Mouse (Mus musculus): ENCODE measurements around the gene Cfap52. TPM values are rescaled to one million over a fixed set of nuclear protein-coding genes. Genes with fewer than 3 reads are reported as not detected.

Cfap52 gene
- polyA plus RNA-seq, 1 experiment, result not detected

DNA sequence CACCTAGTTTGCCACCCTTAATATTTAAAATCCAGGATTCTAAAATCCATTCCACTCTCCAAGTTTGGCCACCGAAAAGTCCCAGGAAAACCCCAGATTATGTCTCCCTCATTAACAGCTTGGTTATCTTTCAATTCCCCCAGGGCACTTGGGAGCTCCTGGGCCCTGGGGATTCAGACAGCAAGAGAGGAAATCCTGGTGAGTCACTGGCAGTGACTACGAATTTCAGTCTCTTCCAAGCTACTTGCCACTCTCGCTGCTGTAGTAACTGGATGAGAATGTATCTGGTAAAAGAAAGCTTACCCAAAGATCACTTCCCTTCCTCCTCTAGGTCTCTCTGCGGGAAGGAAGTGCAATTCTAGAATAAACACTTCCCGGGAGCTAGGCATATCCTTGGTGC lies 45.9 kb downstream of the Cfap52 start:
- Histone ChIP-seq H3K27ac (ENCODE audit: insufficient read depth, low read length) (no peak overlapping the region), H3K4me1 (ENCODE audit: control insufficient read depth, insufficient read depth, low read length) (peaks cover 2% of the 10 kb centered on the region), H3K4me3 (ENCODE audit: insufficient read depth, low read length) (no peak overlapping the region)
- TF ChIP-seq POLR2A (IDR thresholded peaks at IDR 0.05; ENCODE audit: low read depth, low read length) (no peak), CTCF (IDR thresholded peaks at IDR 0.05; ENCODE audit: borderline replicate concordance, insufficient read depth, low read length) (no peak)

DNA sequence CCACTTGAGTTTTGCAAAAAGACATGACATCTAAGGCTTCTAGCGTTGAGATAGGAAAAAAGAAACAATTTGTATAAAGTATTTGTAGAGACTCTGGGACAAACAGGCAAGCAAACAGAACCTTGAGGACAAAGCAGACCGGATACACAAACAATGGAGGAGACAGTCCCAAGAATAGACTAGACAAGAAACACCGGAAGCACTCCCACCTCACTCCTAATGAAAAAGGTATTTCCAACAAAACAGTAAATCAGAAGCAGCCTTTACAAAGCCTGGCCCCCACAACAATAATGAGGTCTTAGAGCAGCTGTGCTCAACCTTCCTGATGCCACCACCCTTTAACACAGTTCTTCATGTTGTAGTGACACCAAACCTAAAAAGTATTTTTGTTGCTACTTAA lies 48.3 kb downstream of the Cfap52 start:
- TF ChIP-seq CTCF (IDR thresholded peaks at IDR 0.05; ENCODE audit: borderline replicate concordance, insufficient read depth, low read length) (no peak), POLR2A (IDR thresholded peaks at IDR 0.05; ENCODE audit: low read depth, low read length) (no peak)
- Histone ChIP-seq H3K4me1 (ENCODE audit: control insufficient read depth, insufficient read depth, low read length) (peaks cover 2% of the 10 kb centered on the region), H3K4me3 (ENCODE audit: insufficient read depth, low read length) (no peak overlapping the region), H3K27ac (ENCODE audit: insufficient read depth, low read length) (no peak overlapping the region)

DNA sequence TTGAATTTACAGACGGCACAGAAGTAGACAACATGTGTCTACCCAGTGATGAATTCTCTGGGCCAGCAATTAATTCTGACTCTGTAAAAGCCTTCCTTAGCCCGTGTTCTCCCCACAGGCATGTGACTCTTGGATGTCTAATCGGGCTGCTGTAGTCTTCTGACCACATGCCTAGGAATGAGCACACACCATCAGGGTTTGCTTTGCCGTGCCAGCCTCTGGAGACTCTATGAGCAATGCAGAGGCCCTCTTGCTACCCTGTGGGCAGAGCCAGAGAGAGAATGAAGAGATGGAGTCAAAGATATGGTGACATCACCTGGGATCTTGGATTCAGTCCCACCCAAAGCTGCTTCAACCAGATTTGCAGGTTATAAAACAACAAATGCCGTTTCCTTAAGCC lies 54.4 kb downstream of the Cfap52 start:
- H3K4me3 ChIP-seq (ENCODE audit: insufficient read depth, low read length), result no peak overlapping the region
- H3K4me1 ChIP-seq (ENCODE audit: control insufficient read depth, insufficient read depth, low read length), result no peaks in the 10 kb centered on the region
- H3K27ac ChIP-seq (ENCODE audit: insufficient read depth, low read length), result no peak overlapping the region
- TF ChIP-seq POLR2A (IDR thresholded peaks at IDR 0.05; ENCODE audit: low read depth, low read length), result no peak
- TF ChIP-seq CTCF (IDR thresholded peaks at IDR 0.05; ENCODE audit: borderline replicate concordance, insufficient read depth, low read length), result no peak

DNA sequence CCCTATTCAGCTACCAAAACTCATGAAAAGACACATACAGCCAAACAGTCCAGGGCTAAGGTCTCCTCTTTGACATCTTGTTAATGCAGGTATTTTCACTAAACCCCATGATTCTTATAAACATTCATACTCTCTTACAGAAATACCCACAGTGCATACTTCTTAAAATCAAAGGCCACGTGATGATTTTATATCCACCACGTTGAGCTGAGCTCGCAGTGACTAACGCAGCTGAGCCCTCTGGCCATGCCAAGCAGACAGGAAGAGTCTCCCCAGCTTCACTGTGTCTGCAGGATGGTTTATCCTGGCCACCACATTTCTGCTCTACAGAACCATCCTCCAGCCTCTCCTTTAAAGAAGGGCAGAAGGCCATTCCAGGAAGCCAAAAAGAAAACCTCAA lies 61.7 kb downstream of the Cfap52 start:
- Histone ChIP-seq H3K27ac (ENCODE audit: insufficient read depth, low read length) (no peak overlapping the region), H3K4me3 (ENCODE audit: insufficient read depth, low read length) (no peak overlapping the region), H3K4me1 (ENCODE audit: control insufficient read depth, insufficient read depth, low read length) (no peaks in the 10 kb centered on the region)
- no peak for TF ChIP-seq POLR2A (IDR thresholded peaks at IDR 0.05; ENCODE audit: low read depth, low read length)
- no peak for TF ChIP-seq CTCF (IDR thresholded peaks at IDR 0.05; ENCODE audit: borderline replicate concordance, insufficient read depth, low read length)

- Histone ChIP-seq H3K27ac (ENCODE audit: insufficient read depth, low read length) (no peak overlapping the region), H3K4me3 (ENCODE audit: insufficient read depth, low read length) (no peak overlapping the region), H3K4me1 (ENCODE audit: control insufficient read depth, insufficient read depth, low read length) (peaks cover 5% of the 10 kb centered on the region; the same call in 1 of the 2 replicates)
- TF ChIP-seq POLR2A (IDR thresholded peaks at IDR 0.05; ENCODE audit: low read depth, low read length), result no peak
- peak; percentile 70; the same call in 1 of the 2 replicates for TF ChIP-seq CTCF (IDR thresholded peaks at IDR 0.05; ENCODE audit: borderline replicate concordance, insufficient read depth, low read length)
Measured at GRCm38 (mm10) chr11:67897064-67897560, 68.3 kb downstream of the Cfap52 start.

DNA sequence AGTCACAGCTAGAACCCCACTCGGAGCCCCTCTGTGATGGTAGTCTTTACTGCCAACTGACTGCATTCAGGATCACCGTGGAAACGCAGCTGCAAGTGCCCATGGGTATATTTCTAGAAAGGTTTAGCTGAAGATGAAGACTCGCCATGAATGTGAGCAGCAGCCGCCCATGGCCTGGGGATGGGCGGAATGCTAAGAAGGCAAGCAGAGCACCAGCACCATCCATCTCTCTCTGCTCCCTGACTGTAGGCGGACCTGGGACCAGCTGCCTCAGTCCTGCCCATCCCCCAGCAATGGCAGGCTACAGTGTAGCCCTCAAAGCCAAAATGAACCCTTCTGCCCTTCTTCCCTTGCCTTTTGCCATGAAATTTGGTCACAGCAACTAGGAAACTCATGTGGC lies 69.8 kb downstream of the Cfap52 start:
- Histone ChIP-seq H3K27ac (ENCODE audit: insufficient read depth, low read length) (no peak overlapping the region), H3K4me3 (ENCODE audit: insufficient read depth, low read length) (no peak overlapping the region), H3K4me1 (ENCODE audit: control insufficient read depth, insufficient read depth, low read length) (peaks cover 5% of the 10 kb centered on the region; the same call in 1 of the 2 replicates)
- TF ChIP-seq CTCF (IDR thresholded peaks at IDR 0.05; ENCODE audit: borderline replicate concordance, insufficient read depth, low read length) (no peak), POLR2A (IDR thresholded peaks at IDR 0.05; ENCODE audit: low read depth, low read length) (no peak)

DNA sequence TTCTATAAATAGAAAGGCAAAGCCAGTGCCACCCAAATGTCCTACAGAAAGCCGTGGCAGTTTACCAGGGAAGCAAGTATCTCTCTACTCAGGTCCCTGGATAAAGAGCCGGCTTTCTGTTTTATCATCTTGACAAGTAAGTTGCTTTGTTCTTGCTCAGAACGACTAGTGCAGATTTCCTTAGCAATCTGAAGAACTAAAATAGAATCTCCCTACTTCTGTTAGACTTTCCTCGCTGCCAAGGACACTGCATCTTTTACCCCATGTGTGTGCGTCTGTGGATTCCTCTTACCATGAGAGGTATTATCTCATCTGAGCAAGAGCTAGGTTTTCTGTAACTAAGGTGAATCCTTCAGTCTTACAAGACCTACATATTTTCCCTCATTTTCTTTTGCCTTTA lies 76.9 kb downstream of the Cfap52 start:
- TF ChIP-seq CTCF (IDR thresholded peaks at IDR 0.05; ENCODE audit: borderline replicate concordance, insufficient read depth, low read length) (no peak), POLR2A (IDR thresholded peaks at IDR 0.05; ENCODE audit: low read depth, low read length) (no peak)
- H3K4me3 ChIP-seq (ENCODE audit: insufficient read depth, low read length), result no peak overlapping the region
- H3K27ac ChIP-seq (ENCODE audit: insufficient read depth, low read length), result no peak overlapping the region
- H3K4me1 ChIP-seq (ENCODE audit: control insufficient read depth, insufficient read depth, low read length), result no peaks in the 10 kb centered on the region

DNA sequence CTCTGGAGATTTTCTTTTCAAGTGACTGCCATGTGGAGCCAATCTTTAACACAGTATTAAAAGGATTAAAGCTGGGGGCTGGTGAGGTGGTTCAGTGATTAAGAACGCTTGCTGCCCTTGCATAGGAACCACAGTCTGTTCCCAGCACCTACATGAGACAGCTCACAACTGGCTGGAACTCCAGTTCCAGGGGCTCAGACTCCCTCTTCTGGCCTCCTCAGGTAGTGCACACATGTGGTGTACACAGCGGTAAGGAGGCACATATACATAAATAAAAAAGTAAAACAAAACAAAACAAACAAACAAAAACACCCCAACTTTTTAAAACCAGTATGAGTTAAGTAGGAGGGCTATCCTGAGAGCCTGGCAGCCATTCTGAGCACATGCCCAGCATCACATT lies 79.5 kb downstream of the Cfap52 start:
- TF ChIP-seq POLR2A (IDR thresholded peaks at IDR 0.05; ENCODE audit: low read depth, low read length), result no peak
- TF ChIP-seq CTCF (IDR thresholded peaks at IDR 0.05; ENCODE audit: borderline replicate concordance, insufficient read depth, low read length), result no peak

More for the DNA sequence above, 79.5 kb downstream of the Cfap52 start:
- Histone ChIP-seq H3K4me1 (ENCODE audit: control insufficient read depth, insufficient read depth, low read length) (no peaks in the 10 kb centered on the region), H3K27ac (ENCODE audit: insufficient read depth, low read length) (no peak overlapping the region), H3K4me3 (ENCODE audit: insufficient read depth, low read length) (no peak overlapping the region)

Other genes starting within 250 kb of the Cfap52 start
- gene Glp2r, start 194.5 kb downstream of the Cfap52 start, polyA plus RNA-seq (2011; ENCODE audit: insufficient read length, low read depth, missing spikeins), result not detected in 2 replicates
- gene Gsg1l2, start 191.0 kb downstream of the Cfap52 start, polyA plus RNA-seq (2011; ENCODE audit: insufficient read length, low read depth, missing spikeins), result not detected in 2 replicates
- gene Dhrs7c, start 167.5 kb downstream of the Cfap52 start, polyA plus RNA-seq (2011; ENCODE audit: insufficient read length, low read depth, missing spikeins), result not detected in 2 replicates
- not detected in 2 replicates for gene Usp43, start 43.5 kb downstream of the Cfap52 start, polyA plus RNA-seq (2011; ENCODE audit: insufficient read length, low read depth, missing spikeins)
- 43.9 and 51.4 TPM in 2 replicates for gene Stx8, start 542 bp upstream of the Cfap52 start, polyA plus RNA-seq (2011; ENCODE audit: insufficient read length, low read depth, missing spikeins)